Mouse (Mus musculus) stomach, postnatal 0 days (tissue): ENCODE results near the gene Nsun6.

Experiments
- CTCF ChIP-seq: IDR thresholded peaks from 2 replicates; pipeline ENCODE4 v1.5.1; 2016; ENCODE audit warnings: antibody characterized with exemption, low read depth, mild to moderate bottlenecking, moderate library complexity
- EP300 ChIP-seq: optimal IDR thresholded peaks from 2 replicates; pipeline ENCODE3; 2016; ENCODE audit warnings: antibody characterized with exemption

- TF ChIP-seq CTCF: no peak
- no peak for TF ChIP-seq EP300
Observed at GRCm38 (mm10) chr2:15067091-15067490, 12.2 kb upstream of the Nsun6 start.
